Comparison of ENCODE assay signal across 24 mouse cellular contexts in genomic region chr2:139757456-139757855, GRCm38 (mm10).
A peak's percentile ranks its signal among the peaks of the same experiment; 100 is the strongest.
DNase-seq lines count a peak whose midpoint lies in the region; ATAC-seq and TF ChIP-seq lines count a peak whose summit lies in the region.
"Had no signal": no experiment of that assay in that cellular context is flagged by ENCODE, and none has a peak within 500 bp of the region (broad histone marks: within the 10 kb centered on the region; RNA-seq: fewer than 3 reads in every experiment).

No protein-coding gene starts in this region.

- no peaks in the 10 kb centered on the region for H3K36me3 ChIP-seq in hindbrain, embryonic 13.5 days
- no peaks in the 10 kb centered on the region for H3K36me3 ChIP-seq in hindbrain, postnatal 0 days (ENCODE audit: insufficient read depth, low read length)
- no peaks in the 10 kb centered on the region for H3K36me3 ChIP-seq in midbrain, embryonic 13.5 days
- no peaks in the 10 kb centered on the region for H3K36me3 ChIP-seq in midbrain, embryonic 16.5 days (ENCODE audit: control insufficient read depth, insufficient read depth, low read length)
- H3K36me3 ChIP-seq in hindbrain, embryonic 14.5 days (replicated peaks; ENCODE audit: control insufficient read depth, insufficient read depth) = no peaks in the 10 kb centered on the region
- H3K36me3 ChIP-seq: embryonic facial prominence, embryonic 10.5 days; forebrain, embryonic 12.5 days; forebrain, embryonic 15.5 days had no signal

- H3K4me2 ChIP-seq in hindbrain, embryonic 13.5 days = no peak overlapping the region
- no peak overlapping the region for H3K4me2 ChIP-seq in hindbrain, postnatal 0 days (ENCODE audit: low read depth, low read length)
- no peak overlapping the region for H3K4me2 ChIP-seq in midbrain, embryonic 13.5 days (replicated peaks)
- no peak overlapping the region for H3K4me2 ChIP-seq in midbrain, embryonic 16.5 days (ENCODE audit: low read length)
- H3K4me2 ChIP-seq in hindbrain, embryonic 14.5 days (replicated peaks) = no peak overlapping the region
- H3K4me2 ChIP-seq: embryonic facial prominence, embryonic 13.5 days; forebrain, embryonic 12.5 days; forebrain, embryonic 15.5 days; heart, embryonic 11.5 days had no signal

- no peaks in the 10 kb centered on the region for H3K27me3 ChIP-seq in hindbrain, embryonic 13.5 days
- no peaks in the 10 kb centered on the region for H3K27me3 ChIP-seq in hindbrain, postnatal 0 days (ENCODE audit: insufficient read depth, low read length)
- H3K27me3 ChIP-seq in midbrain, embryonic 13.5 days = no peaks in the 10 kb centered on the region
- no peaks in the 10 kb centered on the region for H3K27me3 ChIP-seq in midbrain, embryonic 16.5 days (ENCODE audit: control insufficient read depth, insufficient read depth, low read depth, low read length)
- no peaks in the 10 kb centered on the region for H3K27me3 ChIP-seq in hindbrain, embryonic 14.5 days (ENCODE audit: control insufficient read depth, insufficient read depth, low read length)
- H3K27me3 ChIP-seq: embryonic facial prominence, embryonic 13.5 days; forebrain, embryonic 12.5 days; forebrain, embryonic 15.5 days had no signal

- 0 out of 2 replicates have a peak, but pooled peaks have one; percentile 43 for ATAC-seq in hindbrain, embryonic 13.5 days (ENCODE audit: low FRiP score)
- no peak for ATAC-seq in hindbrain, postnatal 0 days
- ATAC-seq in midbrain, embryonic 13.5 days = peak; percentile 32; the same call in 1 of the 2 replicates
- no peak; the same call in 1 of the 2 replicates for ATAC-seq in midbrain, embryonic 16.5 days
- ATAC-seq in hindbrain, embryonic 14.5 days (ENCODE audit: low FRiP score) = 0 out of 2 replicates have a peak, but pooled peaks have one; percentile 37
- ATAC-seq: activated CD4-positive, CD25-positive, alpha-beta regulatory T cell, adult 4 months; forebrain, embryonic 15.5 days had no signal

- TF ChIP-seq CTCF in hindbrain, postnatal 0 days (IDR thresholded peaks at IDR 0.05; ENCODE audit: low read depth) = no peak

- no peak overlapping the region for H3K9ac ChIP-seq in hindbrain, embryonic 13.5 days
- H3K9ac ChIP-seq in hindbrain, postnatal 0 days (replicated peaks; ENCODE audit: low read length) = no peak overlapping the region
- H3K9ac ChIP-seq in midbrain, embryonic 13.5 days (replicated peaks) = no peak overlapping the region
- H3K9ac ChIP-seq in midbrain, embryonic 16.5 days (ENCODE audit: low read depth, low read length) = no peak overlapping the region; the same call in 1 of the 2 replicates
- H3K9ac ChIP-seq in hindbrain, embryonic 14.5 days = no peak overlapping the region
- H3K9ac ChIP-seq: embryonic facial prominence, embryonic 13.5 days; forebrain, embryonic 12.5 days; forebrain, embryonic 15.5 days had no signal

- 96% methylated on average over 1 of the region's 1 CpGs for WGBS in hindbrain, embryonic 13.5 days
- 97% methylated on average over 1 of the region's 1 CpGs for WGBS in hindbrain, postnatal 0 days
- WGBS in midbrain, embryonic 13.5 days = 85% methylated on average over 1 of the region's 1 CpGs
- WGBS in midbrain, embryonic 16.5 days = 94% methylated on average over 1 of the region's 1 CpGs
- 92% methylated on average over 1 of the region's 1 CpGs for WGBS in hindbrain, embryonic 14.5 days

- DNase-seq in heart, adult 11 months = peak; percentile 66
- no peak for DNase-seq in heart, adult 8-10 months (ENCODE audit: low spot score)
- no peak for DNase-seq in hindbrain, postnatal 0 days (ENCODE audit: low spot score)
- DNase-seq in hindbrain, embryonic 14.5 days (ENCODE audit: low spot score) = no peak
- no peak for DNase-seq in retina, embryonic 14.5 days (ENCODE audit: low spot score)
- DNase-seq: adrenal gland, adult 8-10 months; adrenal gland, postnatal 25 days; cerebellum, adult 11-12 months; cerebellum, adult 8-10 months; cerebellum, postnatal 10 days; cerebellum, postnatal 36 days; embryo, embryonic 11 days; gastrocnemius, postnatal 25 days; heart, adult 2 months had no signal

- no peak overlapping the region for H3K4me3 ChIP-seq in hindbrain, embryonic 13.5 days
- no peak overlapping the region for H3K4me3 ChIP-seq in hindbrain, postnatal 0 days (ENCODE audit: low read length)
- no peak overlapping the region for H3K4me3 ChIP-seq in midbrain, embryonic 13.5 days (replicated peaks)
- no peak overlapping the region for H3K4me3 ChIP-seq in midbrain, embryonic 16.5 days (ENCODE audit: low read depth, low read length)
- H3K4me3 ChIP-seq in hindbrain, embryonic 14.5 days (replicated peaks; ENCODE audit: low read length) = no peak overlapping the region
- H3K4me3 ChIP-seq: embryonic facial prominence, embryonic 10.5 days; embryonic facial prominence, embryonic 13.5 days; erythroblast, embryonic 14.5 days; forebrain, embryonic 12.5 days; forebrain, embryonic 15.5 days; heart, adult 2 months had no signal

- H3K9me3 ChIP-seq in hindbrain, embryonic 13.5 days = no peaks in the 10 kb centered on the region
- no peaks in the 10 kb centered on the region for H3K9me3 ChIP-seq in hindbrain, postnatal 0 days (ENCODE audit: low read length)
- no peaks in the 10 kb centered on the region for H3K9me3 ChIP-seq in midbrain, embryonic 13.5 days
- H3K9me3 ChIP-seq in midbrain, embryonic 16.5 days (replicated peaks; ENCODE audit: control insufficient read depth, low read length, poor library complexity, severe bottlenecking) = no peaks in the 10 kb centered on the region
- H3K9me3 ChIP-seq in hindbrain, embryonic 14.5 days (ENCODE audit: control insufficient read depth, low read length) = no peaks in the 10 kb centered on the region
- H3K9me3 ChIP-seq: embryonic facial prominence, embryonic 10.5 days; embryonic facial prominence, embryonic 13.5 days; forebrain, embryonic 12.5 days; forebrain, embryonic 15.5 days had no signal

- peaks cover 6% of the 10 kb centered on the region for H3K4me1 ChIP-seq in hindbrain, embryonic 13.5 days (replicated peaks)
- H3K4me1 ChIP-seq in hindbrain, postnatal 0 days (ENCODE audit: insufficient read depth, low read length) = no peaks in the 10 kb centered on the region
- peaks cover 10% of the 10 kb centered on the region for H3K4me1 ChIP-seq in midbrain, embryonic 13.5 days (replicated peaks)
- H3K4me1 ChIP-seq in midbrain, embryonic 16.5 days (ENCODE audit: control insufficient read depth, insufficient read depth, low read length) = peaks cover 5% of the 10 kb centered on the region; the same call in 1 of the 2 replicates
- H3K4me1 ChIP-seq in hindbrain, embryonic 14.5 days (replicated peaks; ENCODE audit: control insufficient read depth, insufficient read depth, low read length) = 0 out of 2 replicates have a peak, but pooled peaks cover 8% of the 10 kb centered on the region
- H3K4me1 ChIP-seq: embryonic facial prominence, embryonic 13.5 days; forebrain, embryonic 15.5 days had no signal

- no peak overlapping the region for H3K27ac ChIP-seq in hindbrain, embryonic 13.5 days
- no peak overlapping the region for H3K27ac ChIP-seq in hindbrain, postnatal 0 days
- no peak overlapping the region for H3K27ac ChIP-seq in midbrain, embryonic 13.5 days
- no peak overlapping the region for H3K27ac ChIP-seq in midbrain, embryonic 16.5 days (ENCODE audit: low read length)
- H3K27ac ChIP-seq in hindbrain, embryonic 14.5 days = no peak overlapping the region
- H3K27ac ChIP-seq: embryonic facial prominence, embryonic 10.5 days; embryonic facial prominence, embryonic 13.5 days; forebrain, embryonic 12.5 days; forebrain, embryonic 15.5 days; heart, adult 2 months had no signal

Comparison
In these comparisons a context has a peak if more than half of its experiments do, and no peak if none do; other contexts are left out.
1. ATAC-seq: peak in hindbrain, embryonic 13.5 days (single experiment), midbrain, embryonic 13.5 days (single experiment) and hindbrain, embryonic 14.5 days (single experiment); none in hindbrain, postnatal 0 days (single experiment) and midbrain, embryonic 16.5 days (single experiment).